Mouse (Mus musculus): ENCODE data around the gene Spag7. TPM values are rescaled to one million over a fixed set of nuclear protein-coding genes. Genes with fewer than 3 reads are reported as not detected.

Gene Spag7
- total RNA-seq, 2 experiments from 2014 or later: 86.2 to 92.3 TPM

GRCm38 (mm10) chr11:70679894-70680293 is 10.7 kb upstream of the Spag7 start:
- DNase-seq: no peak

DNA sequence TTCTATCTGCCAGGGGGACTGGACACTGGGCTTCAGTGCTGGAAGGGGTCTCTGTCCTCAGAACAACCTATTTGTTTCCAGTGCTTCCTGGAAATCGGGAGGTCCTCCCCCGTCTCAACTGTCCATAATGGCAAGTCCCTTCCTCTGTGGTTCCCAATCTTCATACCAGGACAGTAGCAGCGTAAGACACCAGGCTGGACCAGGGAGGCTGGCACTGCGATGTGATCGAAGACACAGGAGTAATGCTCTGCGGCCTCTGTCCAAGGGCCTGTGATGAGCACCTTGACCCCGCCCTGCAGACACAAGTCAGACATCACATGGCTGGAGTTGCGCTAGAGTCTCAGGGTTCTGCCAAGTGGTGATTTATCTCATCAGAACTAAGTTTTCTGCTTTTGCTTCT is 10.1 kb upstream of the Spag7 start:
- DNase-seq: no peak

- DNase-seq: no peak
These were observed 9.4 kb upstream of the Spag7 start for GRCm38 (mm10) chr11:70678576-70678975.

DNA sequence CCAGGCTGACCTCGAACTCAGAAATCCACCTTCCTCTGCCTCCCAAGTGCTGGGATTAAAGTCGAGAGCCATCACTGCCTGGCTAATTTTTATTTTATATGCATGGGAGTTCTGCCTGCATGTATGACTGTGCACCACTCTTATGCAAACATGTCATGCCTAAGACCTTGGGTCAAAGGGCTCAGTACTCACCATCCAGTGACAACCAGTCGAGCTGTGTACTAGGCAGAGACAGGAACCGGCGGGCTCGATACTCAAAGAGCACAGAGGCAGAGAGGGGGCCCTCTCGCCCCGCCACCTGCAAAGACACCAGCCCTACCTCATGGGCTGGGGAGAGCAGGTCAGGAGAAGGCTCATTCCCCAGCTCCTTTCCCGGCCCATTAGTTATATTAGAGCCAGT is 8.9 kb upstream of the Spag7 start:
- DNase-seq: no peak

GRCm38 (mm10) chr11:70674501-70674900 is 5.3 kb upstream of the Spag7 start:
- no peak for DNase-seq

GRCm38 (mm10) chr11:70674014-70674413 is 4.8 kb upstream of the Spag7 start:
- no peak for DNase-seq

DNA sequence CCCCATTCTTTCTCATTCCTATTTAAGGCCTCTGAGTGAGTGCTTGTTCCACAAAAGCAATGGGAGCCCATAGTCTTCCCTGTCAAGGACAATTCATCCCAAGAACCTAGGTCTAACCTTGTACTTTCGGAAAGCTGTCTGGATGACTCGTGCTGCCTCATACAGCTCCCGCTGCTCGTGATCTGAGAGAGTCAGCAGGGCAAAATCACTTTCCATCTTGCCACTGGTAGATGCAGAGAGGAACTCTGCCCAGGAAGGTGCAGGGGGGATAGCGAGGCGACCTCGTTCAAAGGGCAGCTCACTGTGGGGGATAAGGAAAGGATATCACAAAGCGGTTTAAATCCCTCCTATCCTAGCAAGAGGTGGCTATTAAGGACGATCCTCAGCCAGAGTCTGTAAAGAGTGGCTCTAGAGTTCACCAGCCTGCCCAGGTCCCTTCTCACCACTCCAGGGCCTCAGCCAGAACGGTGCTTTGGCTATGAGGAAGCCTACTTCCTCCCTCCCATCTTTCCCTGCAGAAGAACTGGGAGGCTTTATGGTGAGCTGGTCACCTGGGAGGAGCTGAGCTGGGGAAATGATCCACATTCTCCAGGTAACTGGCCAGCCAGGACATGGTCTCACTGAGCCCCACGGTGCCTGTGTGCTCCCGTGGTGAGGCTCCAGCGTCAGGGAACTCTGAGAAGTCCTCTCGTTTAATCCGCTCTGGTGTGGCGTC is 2.3 kb upstream of the Spag7 start:
- DNase-seq: no peak

- no peak for DNase-seq
These were observed 1.3 kb upstream of the Spag7 start for GRCm38 (mm10) chr11:70670483-70670882.

DNA sequence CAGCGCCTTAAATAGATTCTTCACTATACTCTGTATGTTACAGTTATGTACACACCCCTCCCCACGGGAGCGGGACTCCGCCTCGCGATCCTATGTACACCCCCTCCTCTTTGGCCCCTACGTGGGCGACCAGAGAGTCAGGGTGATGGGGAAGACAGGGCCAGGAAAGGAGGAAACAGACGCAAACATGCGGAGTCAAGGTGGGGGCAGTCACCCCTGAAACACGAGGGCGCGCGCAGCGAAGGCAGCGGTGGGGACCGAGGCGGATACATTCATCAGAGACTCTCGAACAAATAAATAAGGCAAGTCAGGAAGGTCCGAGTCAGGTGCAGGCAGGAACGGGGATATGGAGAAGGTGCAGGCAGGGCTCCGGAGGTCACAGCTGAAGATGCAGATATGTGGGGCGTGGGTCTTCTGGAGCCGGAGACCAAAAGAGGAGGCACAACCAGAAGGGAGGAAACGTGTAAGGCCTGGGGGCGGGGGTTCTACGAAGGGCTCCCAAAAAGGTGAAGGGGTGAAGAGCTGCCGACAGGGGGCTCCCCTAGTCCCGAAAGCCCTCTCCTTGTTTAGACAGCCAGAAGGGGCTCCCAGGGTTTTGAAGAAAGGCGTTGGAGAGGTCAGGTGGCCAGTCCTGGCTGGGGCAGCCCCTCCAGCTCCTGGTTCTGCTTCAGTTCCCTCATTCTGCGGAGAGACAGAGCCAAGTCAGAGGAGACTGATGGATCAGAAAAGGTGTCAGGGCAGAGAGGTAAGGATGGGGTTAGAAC is 548 bp upstream of the Spag7 start:
- DNase-seq: peak; percentile 85

- DNase-seq: peak; percentile 67
These were observed 863 bp downstream of the Spag7 start for GRCm38 (mm10) chr11:70668335-70668770.

GRCm38 (mm10) chr11:70667271-70668150 is 1.7 kb downstream of the Spag7 start:
- DNase-seq: no peak

- no peak for DNase-seq
These were observed 2.5 kb downstream of the Spag7 start for GRCm38 (mm10) chr11:70666687-70667086.

GRCm38 (mm10) chr11:70664741-70665140 is 4.5 kb downstream of the Spag7 start:
- DNase-seq: no peak

DNA sequence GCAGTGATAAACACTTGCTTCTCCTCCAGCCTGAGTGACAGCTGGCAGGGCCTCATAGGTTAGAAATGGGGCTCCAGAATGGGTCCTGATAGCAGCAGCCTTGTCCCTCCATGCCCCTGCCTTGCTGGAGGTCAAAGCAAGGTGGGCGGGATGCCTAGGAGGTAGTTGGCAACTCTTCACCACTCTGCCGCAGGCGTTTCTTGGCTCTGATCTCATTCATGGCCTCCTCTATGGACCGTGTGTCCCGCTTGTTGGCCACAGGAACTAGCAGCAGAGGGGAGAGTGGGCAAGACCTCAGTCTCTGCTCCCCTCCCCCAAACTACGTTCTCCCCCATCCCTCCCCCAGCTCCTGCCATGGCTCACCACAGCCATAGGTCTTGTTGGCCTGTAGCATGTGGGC is 5.3 kb downstream of the Spag7 start:
- DNase-seq: peak; percentile 66

- DNase-seq: no peak
These were observed 6.1 kb downstream of the Spag7 start for GRCm38 (mm10) chr11:70663101-70663500.

DNA sequence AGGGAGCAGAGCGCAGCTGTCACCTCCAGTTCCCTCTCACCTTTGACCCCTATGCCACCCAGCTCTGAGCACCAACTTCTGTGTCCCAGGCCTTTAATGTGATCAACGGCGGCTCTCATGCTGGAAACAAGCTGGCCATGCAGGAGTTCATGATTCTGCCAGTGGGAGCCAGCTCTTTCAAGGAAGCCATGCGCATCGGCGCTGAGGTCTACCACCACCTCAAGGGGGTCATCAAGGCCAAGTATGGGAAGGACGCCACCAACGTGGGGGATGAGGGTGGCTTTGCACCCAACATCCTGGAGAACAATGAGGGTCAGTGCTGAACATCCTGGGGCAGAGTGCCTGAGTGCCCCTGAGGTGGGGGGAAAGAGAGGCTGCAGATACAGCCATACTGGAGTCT is 8.6 kb downstream of the Spag7 start:
- DNase-seq: no peak

DNA sequence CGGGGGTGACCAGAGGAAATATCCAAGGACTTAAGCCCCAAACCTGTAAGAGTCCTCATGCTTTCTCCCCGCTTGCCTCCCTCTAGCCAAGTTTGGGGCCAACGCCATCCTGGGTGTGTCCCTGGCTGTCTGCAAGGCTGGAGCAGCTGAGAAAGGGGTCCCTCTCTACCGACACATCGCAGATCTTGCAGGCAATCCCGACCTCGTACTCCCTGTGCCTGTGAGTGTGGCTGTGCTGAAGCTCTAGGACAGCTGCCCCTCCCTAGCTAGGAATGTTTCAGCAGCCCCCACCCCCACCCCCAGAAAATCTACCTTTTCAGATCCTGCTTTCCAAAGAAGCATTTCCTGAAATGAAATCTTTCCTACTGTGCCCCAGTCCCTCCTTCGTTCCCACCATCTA is 10.3 kb downstream of the Spag7 start:
- no peak for DNase-seq

DNA sequence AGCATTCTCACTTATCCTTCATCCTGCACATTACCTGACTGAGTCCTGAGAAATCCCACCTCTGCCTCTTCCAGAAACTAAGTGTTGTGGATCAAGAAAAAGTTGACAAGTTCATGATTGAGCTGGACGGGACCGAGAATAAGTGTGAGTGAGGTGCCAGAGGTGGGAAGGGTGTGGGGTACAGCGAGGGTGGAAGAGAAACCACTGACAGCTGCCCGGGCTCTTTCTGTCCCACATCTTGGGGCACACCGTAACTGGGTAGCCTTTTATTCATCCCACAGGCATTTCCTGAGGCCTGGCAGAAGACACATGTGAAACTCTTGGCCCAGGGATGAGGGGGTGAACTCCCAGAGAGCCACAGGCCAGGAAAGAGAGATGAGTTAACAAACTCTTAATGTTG is 10.7 kb downstream of the Spag7 start:
- DNase-seq: no peak

DNA sequence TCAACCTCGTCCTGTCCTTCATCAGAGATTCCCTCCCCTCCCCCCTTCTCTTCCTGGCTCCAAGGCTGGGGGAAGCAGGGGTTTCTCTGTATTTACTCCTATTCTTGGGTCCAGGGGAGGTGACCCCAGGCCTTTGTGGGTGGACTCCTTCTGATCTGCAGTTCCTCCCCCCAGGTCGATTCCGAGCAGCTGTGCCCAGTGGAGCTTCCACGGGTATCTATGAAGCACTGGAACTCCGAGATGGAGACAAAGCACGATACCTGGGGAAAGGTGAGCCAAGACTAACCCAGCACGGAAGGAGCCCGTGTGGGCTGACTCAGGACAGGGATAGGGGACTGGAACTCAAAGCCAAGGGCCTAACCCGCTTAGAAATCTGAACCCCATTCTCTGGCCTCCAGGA is 11.2 kb downstream of the Spag7 start:
- no peak for DNase-seq

DNA sequence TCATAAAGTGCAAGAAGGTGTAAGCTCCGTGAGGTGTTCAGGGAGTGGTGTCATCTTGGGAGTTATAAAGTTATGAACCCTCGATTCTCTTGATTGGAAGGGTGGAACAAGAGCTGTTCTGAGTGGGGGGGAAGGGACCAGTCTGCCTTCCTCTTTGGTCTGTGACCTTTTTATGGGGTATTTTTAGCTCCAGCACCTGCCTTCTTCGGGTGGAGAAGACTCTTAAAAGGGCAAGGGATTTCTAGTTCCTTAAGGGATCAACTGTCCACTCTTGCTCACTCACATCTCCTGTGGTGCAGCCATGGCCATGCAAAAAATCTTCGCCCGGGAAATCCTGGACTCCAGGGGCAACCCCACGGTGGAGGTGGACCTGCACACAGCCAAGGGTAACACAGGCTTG is 11.6 kb downstream of the Spag7 start:
- DNase-seq: no peak

- DNase-seq: peak; percentile 77
These were observed 12.3 kb downstream of the Spag7 start, which contains the start of gene Eno3 for GRCm38 (mm10) chr11:70656964-70657363. Gene Eno3, plus strand, starts transcription at chr11:70657202.

- peak; percentile 88 for DNase-seq
These were observed 12.7 kb downstream of the Spag7 start for GRCm38 (mm10) chr11:70656456-70656927.
